Mouse (Mus musculus) ES-Bruce4 (cell line): ENCODE measurements around the gene Cnfn. TPM values are rescaled to one million over a fixed set of nuclear protein-coding genes. Genes with fewer than 3 reads are reported as not detected.

Experiments
- H3K27ac ChIP-seq: 2 replicates; pipeline ENCODE4 v1.5.1; 2012; ENCODE audit warnings: low read length, inconsistent platforms; ENCODE audit not compliant: insufficient read depth
- H3K27me3 ChIP-seq: 2 replicates; pipeline ENCODE4 v1.6.1; 2012; ENCODE audit warnings: mild to moderate bottlenecking, low read length, inconsistent platforms; ENCODE audit not compliant: control insufficient read depth, poor library complexity, insufficient read depth, severe bottlenecking
- H3K36me3 ChIP-seq: 2 replicates; pipeline ENCODE4 v1.6.1; 2012; ENCODE audit warnings: inconsistent platforms, mild to moderate bottlenecking, low read length, moderate library complexity; ENCODE audit not compliant: control insufficient read depth, poor library complexity, insufficient read depth, severe bottlenecking
- H3K4me1 ChIP-seq: one replicate; pipeline ENCODE4 v1.8.1; 2011; ENCODE audit warnings: low read length; ENCODE audit not compliant: control insufficient read depth, insufficient read depth
- H3K4me3 ChIP-seq: 2 replicates; pipeline ENCODE4 v1.5.1; 2011; ENCODE audit warnings: low read depth, mild to moderate bottlenecking, low read length
- H3K9ac ChIP-seq: 2 replicates; pipeline ENCODE4 v1.6.1; 2012; ENCODE audit warnings: low read depth, mild to moderate bottlenecking, inconsistent platforms; ENCODE audit not compliant: poor library complexity, severe bottlenecking
- H3K9me3 ChIP-seq: replicated peaks from 2 replicates; pipeline ENCODE4 v1.6.1; 2012; ENCODE audit warnings: mild to moderate bottlenecking, low read length, inconsistent platforms; ENCODE audit not compliant: control insufficient read depth, poor library complexity, insufficient read depth, severe bottlenecking
- CTCF ChIP-seq: IDR thresholded peaks from one replicate; pipeline ENCODE4 v1.8.1; 2011; ENCODE audit warnings: low read depth, low read length
- EP300 ChIP-seq: IDR thresholded peaks from 2 replicates; pipeline ENCODE4 v1.6.1; 2011; ENCODE audit warnings: low read depth, low read length; ENCODE audit not compliant: insufficient read depth
- POLR2A ChIP-seq: IDR thresholded peaks from one replicate; pipeline ENCODE4 v1.8.1; 2011; ENCODE audit warnings: low read length; ENCODE audit not compliant: insufficient read depth
- polyA plus RNA-seq: library from polyadenylated mRNA; stranded (reverse); fragments of >200 nt; gene quantifications from 2 replicates; pipeline ENCODE4 v1.2.4, GENCODE M21; 2011; ENCODE audit warnings: low read depth; ENCODE audit not compliant: missing spikeins, insufficient read depth, insufficient read length

Cnfn gene
- polyA plus RNA-seq, 1 experiment = not detected

- Histone ChIP-seq H3K4me3 (no peak within 1 kb of the TSS), H3K9ac (peak within 1 kb of the TSS; percentile 26; the same call in 1 of the 2 replicates), H3K27ac (no peak within 1 kb of the TSS), H3K36me3 (no peaks in the 10 kb centered on the region; the same call in 1 of the 2 replicates), H3K4me1 (no peaks in the 10 kb centered on the region), H3K27me3 (no peaks in the 10 kb centered on the region), H3K9me3 (no peaks in the 10 kb centered on the region)
- no peak for TF ChIP-seq EP300
- no peak for TF ChIP-seq POLR2A
- TF ChIP-seq CTCF = no peak
Observed at GRCm38 (mm10) chr7:25398610-25399009, 29.1 kb upstream of the Cnfn start, which contains the start of gene Lipe. Lipe (minus strand) TSS chr7:25398710.

GRCm38 (mm10) chr7:25396621-25397020 is 27.1 kb upstream of the Cnfn start:
- Histone ChIP-seq H3K36me3 (no peaks in the 10 kb centered on the region), H3K4me3 (peak overlapping the region; percentile 32), H3K27ac (no peak overlapping the region), H3K9me3 (no peaks in the 10 kb centered on the region), H3K9ac (peak overlapping the region; percentile 5), H3K27me3 (no peaks in the 10 kb centered on the region), H3K4me1 (no peaks in the 10 kb centered on the region)
- no peak for TF ChIP-seq EP300
- TF ChIP-seq POLR2A = no peak
- no peak for TF ChIP-seq CTCF

- Histone ChIP-seq H3K36me3 (no peaks in the 10 kb centered on the region), H3K9ac (peak overlapping the region; percentile 45), H3K9me3 (no peaks in the 10 kb centered on the region), H3K27ac (0 out of 2 replicates have a peak overlapping the region, but pooled peaks have one; percentile 7), H3K4me1 (no peaks in the 10 kb centered on the region), H3K27me3 (no peaks in the 10 kb centered on the region), H3K4me3 (peak overlapping the region; percentile 94)
- TF ChIP-seq EP300 (no peak), POLR2A (peak; percentile 3), CTCF (no peak)
Observed at GRCm38 (mm10) chr7:25395558-25396521, 26.3 kb upstream of the Cnfn start.

DNA sequence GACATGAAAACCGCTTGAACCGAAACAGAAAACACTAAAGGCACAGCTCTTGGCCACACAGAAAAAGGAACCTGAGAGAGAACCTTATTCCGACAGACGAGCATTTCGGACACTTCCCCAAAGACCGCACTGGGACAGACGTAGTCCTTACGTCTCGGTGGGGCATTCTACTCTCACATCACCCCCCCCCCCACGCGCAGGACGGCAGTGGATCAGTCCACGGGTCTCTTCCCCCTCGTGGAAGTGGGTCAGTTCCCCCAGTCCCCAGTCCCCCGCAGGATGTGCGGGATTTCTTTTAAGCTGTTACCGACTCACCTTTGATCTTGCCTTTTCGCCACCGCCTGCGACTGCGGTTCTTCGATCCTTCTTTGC is 25.6 kb upstream of the Cnfn start:
- TF ChIP-seq EP300 (no peak), CTCF (no peak), POLR2A (no peak)
- Histone ChIP-seq H3K27ac (no peak overlapping the region), H3K4me3 (peak overlapping the region; percentile 78), H3K4me1 (no peaks in the 10 kb centered on the region), H3K27me3 (no peaks in the 10 kb centered on the region), H3K9ac (peak overlapping the region; percentile 45), H3K36me3 (no peaks in the 10 kb centered on the region), H3K9me3 (no peaks in the 10 kb centered on the region)

DNA sequence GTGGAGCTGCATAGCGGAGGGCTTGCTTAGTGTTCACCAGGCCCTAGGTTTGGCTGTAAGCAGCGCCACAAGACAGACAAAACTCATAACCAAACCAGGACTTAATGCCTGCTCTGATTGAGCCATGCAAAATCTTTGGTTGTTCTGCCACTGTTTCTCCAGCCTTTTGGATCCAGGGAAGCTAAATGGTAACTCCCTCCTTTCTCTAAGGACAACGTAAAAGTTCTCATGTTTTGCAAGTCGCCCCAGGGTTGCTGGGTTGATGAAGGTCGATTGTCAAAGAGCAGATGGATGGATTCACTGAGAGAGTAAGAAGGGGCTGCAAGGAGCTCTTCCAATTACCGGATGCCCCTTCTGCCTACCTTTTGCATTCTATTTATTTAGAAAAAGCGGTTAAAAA is 25.2 kb upstream of the Cnfn start:
- Histone ChIP-seq H3K36me3 (no peaks in the 10 kb centered on the region), H3K9ac (no peak overlapping the region), H3K27me3 (no peaks in the 10 kb centered on the region), H3K4me1 (no peaks in the 10 kb centered on the region), H3K4me3 (no peak overlapping the region), H3K9me3 (no peaks in the 10 kb centered on the region), H3K27ac (no peak overlapping the region)
- TF ChIP-seq EP300 (no peak), CTCF (no peak), POLR2A (no peak)

- no peaks in the 10 kb centered on the region for H3K36me3 ChIP-seq
- no peak overlapping the region for H3K27ac ChIP-seq
- H3K9me3 ChIP-seq = no peaks in the 10 kb centered on the region
- no peaks in the 10 kb centered on the region for H3K4me1 ChIP-seq
- H3K9ac ChIP-seq = no peak overlapping the region
- no peaks in the 10 kb centered on the region for H3K27me3 ChIP-seq
- TF ChIP-seq CTCF = no peak
- TF ChIP-seq EP300 = no peak
- no peak for TF ChIP-seq POLR2A
- no peak overlapping the region for H3K4me3 ChIP-seq
Observed at GRCm38 (mm10) chr7:25393451-25394210, 24.1 kb upstream of the Cnfn start.
